Mouse (Mus musculus) splenic B cell, adult 2 months (primary cell): ENCODE results near the gene Ntn1.
A peak's percentile ranks its signal among the peaks of the same experiment; 100 is the strongest.

Experiments
- DNase-seq: peaks from one replicate; pipeline ENCODE4 v3.0.0-alpha.2; 2011; ENCODE audit warnings: low read depth, low spot score
- H3K27me3 ChIP-seq: 2 replicates; pipeline ENCODE4 v1.6.1; 2012; ENCODE audit warnings: mild to moderate bottlenecking, low read length, moderate library complexity, mixed read lengths; ENCODE audit not compliant: control insufficient read depth, poor library complexity, insufficient read depth, severe bottlenecking
- H3K36me3 ChIP-seq: 2 replicates; pipeline ENCODE4 v1.6.1; 2012; ENCODE audit warnings: mild to moderate bottlenecking, low read length, moderate library complexity, mixed read lengths; ENCODE audit not compliant: control insufficient read depth, poor library complexity, insufficient read depth, severe bottlenecking

Ntn1 gene

DNA sequence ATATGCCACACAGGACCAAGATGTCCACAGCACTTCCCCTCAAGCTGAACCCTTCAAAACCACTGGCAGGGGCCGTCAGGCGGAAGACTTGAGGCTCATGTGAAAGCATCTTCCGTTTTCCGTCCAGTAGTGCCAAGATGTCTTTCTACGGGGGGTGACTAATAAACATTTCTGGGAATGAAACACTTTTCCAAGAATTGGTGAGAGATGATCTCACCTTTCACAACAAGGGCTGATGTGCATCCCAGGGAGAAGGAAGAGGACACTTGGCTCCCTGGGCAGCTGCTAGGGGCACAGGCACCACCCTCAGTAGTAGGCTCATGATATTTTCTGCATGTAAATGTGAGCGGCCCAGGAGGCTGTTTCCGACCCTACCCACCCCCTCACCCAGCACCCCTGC lies 178.4 kb downstream of the Ntn1 start:
- Histone ChIP-seq H3K27me3 (no peaks in the 10 kb centered on the region), H3K36me3 (no peaks in the 10 kb centered on the region)
- DNase-seq = no peak

DNA sequence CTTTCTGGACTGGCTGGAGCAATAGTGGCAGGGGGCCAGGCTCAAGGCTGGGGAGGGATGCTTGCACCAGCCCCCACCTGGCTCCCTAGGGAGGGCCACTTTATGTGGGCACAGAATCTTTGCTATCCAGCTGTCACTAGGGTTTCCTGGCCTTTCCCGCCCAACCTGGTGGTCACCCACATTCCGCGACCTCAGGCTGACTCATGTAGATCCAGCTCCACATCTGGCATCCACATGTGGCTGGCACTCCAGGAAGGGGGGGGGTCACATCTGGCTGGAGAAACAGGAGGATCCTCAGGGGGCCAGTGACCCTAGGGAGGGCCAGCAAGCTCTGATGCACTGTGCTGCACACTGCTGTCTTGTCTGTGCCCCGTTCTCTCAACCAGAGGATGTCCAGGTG lies 179.9 kb downstream of the Ntn1 start:
- DNase-seq = no peak
- H3K36me3 ChIP-seq = no peaks in the 10 kb centered on the region
- H3K27me3 ChIP-seq = no peaks in the 10 kb centered on the region

DNA sequence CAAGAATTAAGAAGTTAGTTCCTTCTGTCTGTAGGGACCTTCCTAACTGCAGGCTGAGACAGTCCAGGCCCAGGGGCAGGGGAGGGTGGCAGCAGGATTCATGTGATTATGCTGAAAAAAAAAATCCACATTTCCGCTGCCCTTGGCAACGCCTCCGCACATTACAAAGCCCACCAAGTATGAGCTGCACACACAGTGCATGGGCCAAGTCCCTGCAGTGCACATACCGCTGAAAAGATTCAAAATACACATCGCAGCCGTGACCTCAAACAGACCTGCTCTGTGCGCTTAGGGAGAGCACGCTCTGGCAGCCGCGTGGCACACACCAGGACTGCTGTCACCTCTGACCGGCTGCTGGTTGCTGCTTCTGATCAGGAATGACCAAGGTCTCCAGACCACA lies 184.6 kb downstream of the Ntn1 start:
- no peak for DNase-seq
- no peaks in the 10 kb centered on the region for H3K27me3 ChIP-seq
- no peaks in the 10 kb centered on the region for H3K36me3 ChIP-seq

DNA sequence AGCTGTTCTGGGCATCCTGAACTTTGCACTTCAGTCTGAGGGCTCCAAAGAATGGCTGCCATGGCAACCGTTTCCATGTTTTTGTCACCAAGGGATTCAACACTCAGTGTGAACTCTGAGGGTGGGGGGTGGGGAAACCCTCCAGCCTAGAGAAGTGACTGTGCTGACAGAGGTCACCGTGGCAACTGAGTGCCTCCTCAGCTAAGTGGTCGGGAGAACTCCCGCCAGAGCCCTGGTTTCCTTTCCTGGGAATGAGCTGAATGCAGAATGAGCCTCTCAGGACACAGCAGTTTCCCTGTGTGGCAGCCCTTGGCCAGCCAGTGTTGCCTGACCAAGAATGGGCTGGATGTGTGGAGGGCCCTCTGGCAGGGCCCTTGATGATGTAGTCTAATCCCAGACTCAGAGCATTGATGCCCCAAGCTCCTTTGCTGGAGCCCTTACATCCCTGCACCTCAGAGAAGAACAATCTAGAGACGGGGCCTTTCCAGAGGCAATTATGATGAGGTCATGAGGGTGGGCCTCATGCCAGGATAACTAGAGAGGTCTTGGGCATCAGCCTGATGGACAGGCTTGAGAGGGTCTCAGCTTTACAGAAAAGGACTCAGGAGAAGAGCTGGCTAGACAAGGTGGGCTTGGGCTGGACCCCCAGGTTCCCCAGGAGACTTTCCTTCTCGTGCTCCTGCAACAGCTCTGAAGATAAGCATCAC lies 185.3 kb downstream of the Ntn1 start:
- H3K36me3 ChIP-seq = no peaks in the 10 kb centered on the region

DNA sequence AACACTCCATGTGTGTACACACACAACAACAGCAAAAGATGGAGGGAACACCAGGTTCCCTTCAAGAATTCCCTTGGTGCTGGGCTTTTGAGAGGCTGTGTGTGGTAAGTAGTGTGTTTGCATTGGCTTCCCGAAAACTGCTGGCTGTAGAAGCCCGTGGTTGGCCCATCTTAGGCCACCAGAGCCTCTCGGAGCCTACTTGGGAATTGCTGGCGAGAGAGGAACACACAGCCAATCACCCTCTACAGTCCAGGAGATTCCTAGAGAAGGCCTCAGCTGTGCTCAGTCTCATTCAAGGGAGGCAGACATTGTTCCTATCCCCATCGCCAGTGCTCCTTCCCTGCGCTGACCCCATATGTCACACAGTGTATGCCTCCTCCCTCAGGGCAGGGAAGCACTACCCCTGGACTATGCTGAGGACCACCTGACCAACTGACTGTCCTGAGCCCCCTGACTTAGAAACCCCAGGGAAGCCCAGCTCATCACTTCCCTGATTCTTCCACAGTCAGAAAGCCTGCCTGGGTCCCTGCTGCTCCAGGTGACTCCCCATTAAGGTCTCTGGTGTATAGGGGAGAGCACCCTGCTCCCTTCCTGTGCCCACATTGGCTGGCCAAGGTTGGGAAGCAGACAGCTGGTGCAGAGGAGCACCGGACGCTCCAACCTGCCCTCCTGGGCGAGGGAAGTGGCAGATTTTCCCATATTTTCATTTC lies 186.0 kb downstream of the Ntn1 start:
- Histone ChIP-seq H3K27me3 (no peaks in the 10 kb centered on the region), H3K36me3 (no peaks in the 10 kb centered on the region)
- DNase-seq = no peak

More for the DNA sequence above, 185.3 kb downstream of the Ntn1 start:
- no peaks in the 10 kb centered on the region for H3K27me3 ChIP-seq
- no peak for DNase-seq

DNA sequence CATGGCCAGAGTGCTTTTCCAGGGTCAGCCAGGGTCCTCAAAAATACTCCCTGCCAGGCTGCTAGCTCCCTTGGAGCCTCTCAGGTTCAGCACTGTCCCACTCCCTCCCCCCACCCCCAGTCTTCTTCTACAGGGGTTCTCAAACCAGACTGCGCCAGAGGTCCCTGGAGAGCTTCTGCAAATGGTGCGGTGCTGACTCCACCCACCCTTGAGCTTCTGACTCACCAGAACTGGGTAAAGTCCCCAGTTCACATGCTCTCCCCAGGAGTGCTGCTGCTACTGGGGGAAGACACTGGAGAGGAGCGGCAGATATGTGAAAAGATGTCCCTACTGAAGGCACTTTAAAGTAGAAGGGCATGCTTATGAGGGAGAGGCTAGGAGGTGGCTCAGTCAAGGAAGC lies 186.7 kb downstream of the Ntn1 start:
- peak; percentile 58 for DNase-seq

DNA sequence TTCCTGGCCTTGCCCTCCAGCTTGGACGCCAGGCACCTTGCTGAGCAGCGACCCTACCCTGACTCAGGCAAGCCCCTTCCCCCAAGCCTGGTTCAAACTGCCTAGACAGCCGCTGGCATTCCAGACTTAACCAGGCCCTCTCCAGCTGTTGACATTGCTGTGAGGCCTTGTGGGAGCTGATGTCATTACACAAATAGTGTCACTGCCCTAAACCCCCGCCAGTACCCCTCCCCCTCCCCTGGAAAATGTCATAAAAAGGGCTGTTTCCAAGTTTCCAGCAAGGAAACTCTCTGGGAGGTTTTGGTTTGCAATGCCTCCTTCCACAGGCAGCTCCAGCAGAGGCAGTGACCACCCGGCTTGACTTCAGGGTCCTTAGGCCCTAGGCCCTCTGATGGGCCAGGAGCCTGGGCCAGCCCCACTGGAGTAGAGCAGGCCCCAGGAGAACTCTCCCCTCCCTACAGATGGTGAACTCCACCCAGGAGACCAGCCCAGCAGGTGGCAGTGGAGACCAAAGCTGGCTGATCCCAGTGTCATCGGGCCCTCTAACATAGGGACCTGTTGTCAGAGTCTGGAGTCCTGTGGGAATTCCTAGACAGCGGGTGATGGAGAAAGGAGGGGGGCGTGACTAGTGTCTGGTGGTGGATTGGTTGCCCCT lies 188.6 kb downstream of the Ntn1 start:
- H3K27me3 ChIP-seq = no peaks in the 10 kb centered on the region
- DNase-seq = no peak
- no peaks in the 10 kb centered on the region for H3K36me3 ChIP-seq

More for the DNA sequence above, 186.7 kb downstream of the Ntn1 start:
- Histone ChIP-seq H3K27me3 (no peaks in the 10 kb centered on the region), H3K36me3 (no peaks in the 10 kb centered on the region)

DNA sequence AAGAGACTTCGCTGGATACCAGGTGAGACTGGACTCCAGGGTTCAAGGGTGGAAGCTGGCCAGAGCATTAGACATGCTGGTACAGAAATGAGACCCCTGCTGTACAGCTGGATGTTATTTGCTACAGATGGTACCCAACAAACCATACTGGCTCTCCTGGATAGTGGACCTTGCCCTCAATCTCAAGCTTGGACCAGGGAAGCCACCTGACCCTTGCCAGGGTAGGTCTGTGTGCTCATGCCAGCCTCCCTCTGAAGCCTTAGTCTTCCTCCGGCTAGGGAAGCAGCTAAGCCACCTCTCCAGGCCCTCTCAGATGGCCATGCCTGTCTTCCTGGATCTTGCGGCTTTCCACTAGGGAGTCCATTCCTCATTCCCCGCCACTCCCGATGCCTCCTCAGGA lies 189.9 kb downstream of the Ntn1 start:
- no peak for DNase-seq
- Histone ChIP-seq H3K36me3 (no peaks in the 10 kb centered on the region), H3K27me3 (no peaks in the 10 kb centered on the region)

DNA sequence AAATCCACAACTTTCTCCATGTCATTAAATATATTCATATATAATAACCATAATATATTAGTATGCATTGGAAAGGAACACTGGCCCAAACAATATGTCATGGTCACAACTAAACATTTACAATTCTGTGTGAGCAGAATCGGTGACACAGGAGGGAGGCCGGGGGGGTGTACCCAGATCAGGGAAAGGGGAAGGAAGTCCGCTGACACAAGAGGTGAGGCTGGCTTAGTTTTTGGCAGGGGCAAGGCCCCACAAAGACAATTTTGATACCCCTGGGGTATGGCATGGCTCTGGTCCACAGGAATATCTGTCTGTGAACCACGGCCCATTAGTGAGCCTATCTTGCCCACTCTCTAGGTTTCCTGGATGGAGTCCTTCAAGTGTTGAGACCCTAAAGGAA lies 191.1 kb downstream of the Ntn1 start:
- DNase-seq = no peak
- Histone ChIP-seq H3K27me3 (no peaks in the 10 kb centered on the region), H3K36me3 (no peaks in the 10 kb centered on the region)

DNA sequence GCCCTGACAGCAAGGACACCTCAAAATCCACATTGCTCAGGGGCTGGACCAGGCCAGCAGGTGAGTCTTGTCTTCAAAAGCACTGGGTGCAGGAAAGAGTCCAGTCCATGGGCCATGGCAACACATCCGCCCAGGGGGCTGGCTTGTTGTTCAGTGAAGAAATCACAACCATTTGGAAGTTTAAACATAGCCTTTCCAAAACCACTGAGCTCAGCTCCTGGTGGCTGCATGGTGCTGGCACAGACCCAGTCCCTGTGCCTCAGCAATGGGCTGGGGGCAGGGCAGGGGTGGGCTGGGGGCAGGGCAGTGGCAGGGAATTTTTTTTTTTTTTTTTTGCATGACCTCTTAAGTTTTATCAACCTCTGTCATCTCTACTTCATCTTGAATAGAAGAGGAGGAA lies 192.0 kb downstream of the Ntn1 start:
- DNase-seq = no peak
- no peaks in the 10 kb centered on the region for H3K36me3 ChIP-seq
- no peaks in the 10 kb centered on the region for H3K27me3 ChIP-seq

DNA sequence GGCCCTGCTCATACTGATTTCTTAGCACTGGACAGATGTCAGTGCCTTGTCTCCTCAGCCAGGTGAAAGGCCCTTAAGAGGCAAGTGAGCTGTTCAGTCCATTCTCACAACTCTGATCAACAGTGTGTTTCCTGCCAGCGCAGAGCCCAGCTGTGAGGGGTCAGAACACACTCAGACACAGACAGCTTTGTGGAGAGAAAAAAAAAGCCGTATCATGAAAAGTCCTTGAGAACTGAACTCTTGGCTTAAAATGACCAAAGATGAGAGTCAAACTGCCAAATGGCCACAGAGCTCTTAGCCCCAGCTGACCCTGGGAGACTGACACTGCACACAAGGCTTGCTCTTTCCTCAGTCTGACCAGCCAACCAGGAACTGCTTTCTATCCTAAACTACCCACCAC lies 192.6 kb downstream of the Ntn1 start:
- no peaks in the 10 kb centered on the region for H3K36me3 ChIP-seq
- no peak for DNase-seq
- H3K27me3 ChIP-seq = no peaks in the 10 kb centered on the region

DNA sequence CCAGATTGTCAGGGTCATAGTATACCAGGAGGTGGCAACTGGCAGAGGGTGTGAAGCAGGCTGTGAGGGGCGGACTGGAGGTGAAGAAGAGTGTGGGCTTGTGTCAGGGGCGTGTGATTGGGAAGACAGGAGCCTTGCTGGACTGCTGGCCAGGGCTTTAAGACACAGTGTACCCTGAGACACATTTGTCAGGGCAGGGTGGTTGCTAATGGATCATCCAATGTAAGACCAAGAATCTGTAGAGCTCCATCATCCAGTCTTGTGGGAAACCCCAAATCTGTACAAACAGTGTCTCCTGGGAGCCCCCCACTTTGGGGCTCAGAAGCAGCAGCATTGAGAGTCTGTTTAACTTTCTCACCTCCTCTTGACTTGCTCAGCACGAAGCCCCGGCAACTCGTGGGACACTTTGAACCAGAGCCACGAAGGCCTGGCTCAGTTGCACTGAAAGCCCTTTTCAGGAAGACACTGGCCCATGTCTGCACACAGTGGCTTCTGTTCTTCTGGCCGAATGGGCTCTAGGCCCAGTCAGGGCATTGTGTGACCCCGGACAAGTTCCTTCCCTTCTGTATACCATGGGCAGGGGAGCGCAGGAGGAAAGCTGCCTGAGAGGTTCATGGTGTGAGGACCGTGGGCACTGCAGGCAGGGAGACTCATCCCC lies 194.9 kb downstream of the Ntn1 start:
- DNase-seq = no peak
- Histone ChIP-seq H3K27me3 (no peaks in the 10 kb centered on the region), H3K36me3 (no peaks in the 10 kb centered on the region)

DNA sequence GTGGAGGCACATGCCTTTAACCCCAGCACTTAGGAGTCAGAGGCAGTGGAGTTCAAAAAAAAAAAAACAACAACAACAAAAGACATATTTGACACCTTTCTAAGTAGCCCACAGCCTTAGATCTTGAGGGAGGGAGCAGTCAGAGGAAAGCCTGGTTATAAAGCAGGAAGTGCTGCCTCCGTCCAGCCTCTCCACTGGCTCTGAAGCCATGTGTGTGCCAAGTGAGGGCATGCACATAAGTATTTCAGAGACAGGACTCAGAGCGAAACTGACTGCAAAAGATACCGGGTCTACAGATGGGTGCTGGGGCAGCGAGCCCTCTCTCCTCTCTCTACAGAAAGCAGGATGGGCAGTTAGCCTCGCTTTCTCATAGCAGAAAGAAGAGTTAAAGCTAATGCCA lies 196.2 kb downstream of the Ntn1 start:
- H3K36me3 ChIP-seq = no peaks in the 10 kb centered on the region
- DNase-seq = no peak
- H3K27me3 ChIP-seq = no peaks in the 10 kb centered on the region

DNA sequence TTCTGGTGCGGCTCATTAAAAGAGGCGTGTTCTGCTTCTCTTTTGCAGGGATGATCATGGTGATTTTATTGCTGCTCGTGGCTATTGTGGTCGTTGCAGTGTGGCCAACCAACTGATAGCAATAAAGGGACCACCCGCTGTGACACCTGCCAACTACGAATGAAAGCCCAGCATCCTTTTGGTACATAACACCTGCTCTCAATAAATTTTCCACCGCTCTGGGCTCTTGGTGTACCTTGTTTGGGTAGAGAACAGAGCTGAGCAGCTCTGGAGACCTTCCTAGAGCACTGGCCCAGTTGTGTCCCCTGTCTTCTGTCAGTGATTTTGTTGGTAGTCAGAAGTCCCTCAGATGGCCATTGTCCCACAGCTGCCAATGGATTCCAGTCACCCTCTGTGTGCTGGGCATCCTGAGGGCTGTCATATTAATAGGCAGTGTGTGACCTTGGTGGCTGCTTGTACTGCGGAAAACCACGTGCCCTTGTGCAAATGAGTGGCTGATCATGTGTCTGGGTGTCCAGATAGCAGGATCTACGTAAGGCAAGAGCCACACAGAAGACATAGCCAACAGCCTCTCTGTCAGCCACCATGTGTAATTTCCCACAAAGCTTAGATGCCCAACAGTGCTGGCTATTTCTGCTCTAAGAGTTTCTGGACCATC lies 196.8 kb downstream of the Ntn1 start:
- peak; percentile 15 for DNase-seq
- H3K36me3 ChIP-seq = no peaks in the 10 kb centered on the region

More for the DNA sequence above, 196.8 kb downstream of the Ntn1 start:
- H3K27me3 ChIP-seq = no peaks in the 10 kb centered on the region
